Mouse (Mus musculus) intestine, embryonic 15.5 days (tissue): ENCODE data around the gene Ppp1r14a. TPM values are rescaled to one million over a fixed set of nuclear protein-coding genes. Genes with fewer than 3 reads are reported as not detected.

Experiments
- ATAC-seq: fragments of 200-750 bp; cut with Nextera tagmentation; 2 replicates; pipeline ENCODE4 v1.8.0; 2017; ENCODE audit warnings: moderate TSS enrichment, moderate library complexity
- H3K27ac ChIP-seq: fragments of 300-500 bp; sonication (generic); 2 replicates; pipeline ENCODE4 v1.5.1; 2015; ENCODE audit warnings: mild to moderate bottlenecking, inconsistent platforms
- H3K27me3 ChIP-seq: fragments of 300-500 bp; sonication (generic); replicated peaks from 2 replicates; pipeline ENCODE4 v1.6.1; 2015; ENCODE audit warnings: inconsistent platforms
- H3K36me3 ChIP-seq: fragments of 300-500 bp; sonication (generic); 2 replicates; pipeline ENCODE4 v1.6.1; 2015; ENCODE audit warnings: inconsistent platforms
- H3K4me1 ChIP-seq: fragments of 300-500 bp; sonication (generic); replicated peaks from 2 replicates; pipeline ENCODE4 v1.6.1; 2015; ENCODE audit warnings: inconsistent platforms
- H3K4me2 ChIP-seq: fragments of 300-500 bp; sonication (generic); replicated peaks from 2 replicates; pipeline ENCODE4 v1.6.1; 2015; ENCODE audit warnings: mild to moderate bottlenecking, inconsistent platforms
- H3K4me3 ChIP-seq: fragments of 300-500 bp; sonication (generic); replicated peaks from 2 replicates; pipeline ENCODE4 v1.5.1; 2015; ENCODE audit warnings: inconsistent platforms
- H3K9ac ChIP-seq: fragments of 300-500 bp; sonication (generic); 2 replicates; pipeline ENCODE4 v1.6.1; 2015; ENCODE audit warnings: inconsistent platforms
- H3K9me3 ChIP-seq: fragments of 300-500 bp; sonication (generic); 2 replicates; pipeline ENCODE4 v1.6.1; 2016; ENCODE audit warnings: inconsistent platforms
- WGBS: fragments of 180-500 bp; shearing (Covaris S2); methylation state at CpG from one replicate; pipeline ENCODE4 v1.1.7; 2015; 5-methylcytosine and 5-hydroxymethylcytosine counted together
- polyA plus RNA-seq: library from polyadenylated mRNA; unstranded; fragments of >200 nt; fragmentation: Nextera tagmentation; extraction: Ambion mirVana; gene quantifications from 2 replicates; pipeline ENCODE4 v1.2.1, GENCODE M21; 2015

Ppp1r14a gene
- polyA plus RNA-seq, 1 experiment from 2014 or later: 50.7 TPM

GRCm38 (mm10) chr7:29259781-29260730 lies 29.1 kb upstream of the Ppp1r14a start:
- H3K9ac ChIP-seq: no peak overlapping the region
- ATAC-seq: no peak
- no peak overlapping the region for H3K27ac ChIP-seq
- no peaks in the 10 kb centered on the region for H3K9me3 ChIP-seq
- no peaks in the 10 kb centered on the region for H3K27me3 ChIP-seq
- H3K4me2 ChIP-seq: no peak overlapping the region
- H3K4me3 ChIP-seq: no peak overlapping the region
- H3K4me1 ChIP-seq: peaks cover 29% of the 10 kb centered on the region
- 84% methylated on average over 10 of the region's 10 CpGs for WGBS
- H3K36me3 ChIP-seq: peaks cover 6% of the 10 kb centered on the region

- no peak overlapping the region for H3K9ac ChIP-seq
- no peaks in the 10 kb centered on the region for H3K9me3 ChIP-seq
- H3K4me3 ChIP-seq: no peak overlapping the region
- H3K36me3 ChIP-seq: peaks cover 6% of the 10 kb centered on the region
- 73% methylated on average over 6 of the region's 6 CpGs for WGBS
- no peak for ATAC-seq
- no peak overlapping the region for H3K27ac ChIP-seq
- H3K4me1 ChIP-seq: peaks cover 21% of the 10 kb centered on the region
- no peaks in the 10 kb centered on the region for H3K27me3 ChIP-seq
- H3K4me2 ChIP-seq: no peak overlapping the region
These were observed 27.0 kb upstream of the Ppp1r14a start for GRCm38 (mm10) chr7:29262151-29262550.

- H3K36me3 ChIP-seq: peaks cover 3% of the 10 kb centered on the region
- no peaks in the 10 kb centered on the region for H3K9me3 ChIP-seq
- ATAC-seq: no peak
- H3K4me2 ChIP-seq: no peak overlapping the region
- no peak overlapping the region for H3K4me3 ChIP-seq
- no peaks in the 10 kb centered on the region for H3K27me3 ChIP-seq
- peaks cover 8% of the 10 kb centered on the region for H3K4me1 ChIP-seq
- no peak overlapping the region for H3K9ac ChIP-seq
- no peak overlapping the region for H3K27ac ChIP-seq
- 71% methylated on average over 3 of the region's 3 CpGs for WGBS
These were observed 25.3 kb upstream of the Ppp1r14a start for GRCm38 (mm10) chr7:29263831-29264230.

- Histone ChIP-seq H3K27ac (peak overlapping the region; percentile 20; the same call in 1 of the 2 replicates), H3K9ac (no peak overlapping the region), H3K27me3 (no peaks in the 10 kb centered on the region), H3K4me1 (peaks cover 8% of the 10 kb centered on the region), H3K4me2 (no peak overlapping the region), H3K36me3 (0 out of 2 replicates have a peak, but pooled peaks cover 3% of the 10 kb centered on the region), H3K9me3 (no peaks in the 10 kb centered on the region), H3K4me3 (no peak overlapping the region)
- WGBS: 69% methylated on average over 7 of the region's 7 CpGs
- ATAC-seq: no peak
These were observed 23.5 kb upstream of the Ppp1r14a start for GRCm38 (mm10) chr7:29265636-29266035.

GRCm38 (mm10) chr7:29266931-29267330 lies 22.2 kb upstream of the Ppp1r14a start:
- Histone ChIP-seq H3K4me2 (no peak overlapping the region), H3K4me1 (peaks cover 21% of the 10 kb centered on the region), H3K9ac (no peak overlapping the region), H3K9me3 (no peaks in the 10 kb centered on the region), H3K4me3 (no peak overlapping the region), H3K27me3 (no peaks in the 10 kb centered on the region), H3K27ac (no peak overlapping the region), H3K36me3 (0 out of 2 replicates have a peak, but pooled peaks cover 3% of the 10 kb centered on the region)
- ATAC-seq: no peak
- 57% methylated on average over 4 of the region's 4 CpGs for WGBS

GRCm38 (mm10) chr7:29270445-29270844 lies 18.7 kb upstream of the Ppp1r14a start:
- Histone ChIP-seq H3K4me1 (peaks cover 33% of the 10 kb centered on the region), H3K36me3 (no peaks in the 10 kb centered on the region), H3K4me2 (no peak overlapping the region), H3K9ac (no peak overlapping the region), H3K4me3 (no peak overlapping the region), H3K9me3 (no peaks in the 10 kb centered on the region), H3K27ac (no peak overlapping the region), H3K27me3 (no peaks in the 10 kb centered on the region)
- ATAC-seq: no peak
- 85% methylated on average over 4 of the region's 4 CpGs for WGBS

- H3K4me2 ChIP-seq: 0 out of 2 replicates have a peak overlapping the region, but pooled peaks have one; percentile 6
- no peak overlapping the region for H3K9ac ChIP-seq
- H3K27ac ChIP-seq: peak overlapping the region; percentile 44; the same call in 1 of the 2 replicates
- H3K4me1 ChIP-seq: peaks cover 25% of the 10 kb centered on the region
- 0 out of 2 replicates have a peak, but pooled peaks have one; percentile 13 for ATAC-seq
- no peaks in the 10 kb centered on the region for H3K36me3 ChIP-seq
- H3K9me3 ChIP-seq: no peaks in the 10 kb centered on the region
- H3K4me3 ChIP-seq: no peak overlapping the region
- H3K27me3 ChIP-seq: no peaks in the 10 kb centered on the region
- WGBS: 56% methylated on average over 8 of the region's 8 CpGs
These were observed 17.2 kb upstream of the Ppp1r14a start for GRCm38 (mm10) chr7:29271687-29272465.

GRCm38 (mm10) chr7:29276715-29277114 lies 12.4 kb upstream of the Ppp1r14a start:
- H3K27ac ChIP-seq: no peak overlapping the region

GRCm38 (mm10) chr7:29277510-29277909 lies 11.6 kb upstream of the Ppp1r14a start:
- no peak for ATAC-seq
- no peaks in the 10 kb centered on the region for H3K9me3 ChIP-seq
- H3K4me1 ChIP-seq: peaks cover 18% of the 10 kb centered on the region
- H3K4me3 ChIP-seq: no peak overlapping the region
- WGBS: 70% methylated on average over 4 of the region's 4 CpGs
- H3K27me3 ChIP-seq: peaks cover 5% of the 10 kb centered on the region
- H3K36me3 ChIP-seq: no peaks in the 10 kb centered on the region
- no peak overlapping the region; the same call in 1 of the 2 replicates for H3K4me2 ChIP-seq
- H3K27ac ChIP-seq: no peak overlapping the region
- no peak overlapping the region for H3K9ac ChIP-seq

More at GRCm38 (mm10) chr7:29276715-29277114, 12.4 kb upstream of the Ppp1r14a start:
- peaks cover 19% of the 10 kb centered on the region for H3K4me1 ChIP-seq
- no peak overlapping the region for H3K9ac ChIP-seq
- H3K4me3 ChIP-seq: no peak overlapping the region
- H3K36me3 ChIP-seq: no peaks in the 10 kb centered on the region
- 82% methylated on average over 5 of the region's 5 CpGs for whole genome bisulfite sequencing
- no peak for ATAC-seq
- H3K9me3 ChIP-seq: no peaks in the 10 kb centered on the region
- peaks cover 3% of the 10 kb centered on the region for H3K27me3 ChIP-seq
- H3K4me2 ChIP-seq: no peak overlapping the region

GRCm38 (mm10) chr7:29279261-29279660 lies 9.8 kb upstream of the Ppp1r14a start:
- H3K9ac ChIP-seq: no peak overlapping the region
- no peaks in the 10 kb centered on the region for H3K36me3 ChIP-seq
- H3K9me3 ChIP-seq: no peaks in the 10 kb centered on the region
- H3K4me2 ChIP-seq: peak overlapping the region; percentile 95
- peaks cover 5% of the 10 kb centered on the region for H3K27me3 ChIP-seq
- peaks cover 10% of the 10 kb centered on the region for H3K4me1 ChIP-seq
- no peak overlapping the region for H3K27ac ChIP-seq
- ATAC-seq: no peak
- H3K4me3 ChIP-seq: 0 out of 2 replicates have a peak overlapping the region, but pooled peaks have one; percentile 72

- Histone ChIP-seq H3K4me3 (peak overlapping the region; percentile 72), H3K4me1 (peaks cover 10% of the 10 kb centered on the region), H3K27ac (peak overlapping the region; percentile 42; the same call in 1 of the 2 replicates), H3K9me3 (no peaks in the 10 kb centered on the region), H3K9ac (peak overlapping the region; percentile 82; the same call in 1 of the 2 replicates), H3K4me2 (peak overlapping the region; percentile 95), H3K27me3 (peaks cover 5% of the 10 kb centered on the region), H3K36me3 (no peaks in the 10 kb centered on the region)
- peak; percentile 13; the same call in 1 of the 2 replicates for ATAC-seq
- 27% methylated on average over 8 of the region's 8 CpGs for WGBS
These were observed 9.2 kb upstream of the Ppp1r14a start for GRCm38 (mm10) chr7:29279924-29280323.

- ATAC-seq: no peak
- Histone ChIP-seq H3K27ac (peak overlapping the region; percentile 91; the same call in 1 of the 2 replicates), H3K36me3 (no peaks in the 10 kb centered on the region), H3K4me3 (peak overlapping the region; percentile 72), H3K9me3 (no peaks in the 10 kb centered on the region), H3K27me3 (peaks cover 5% of the 10 kb centered on the region), H3K4me2 (peak overlapping the region; percentile 95), H3K4me1 (peaks cover 10% of the 10 kb centered on the region), H3K9ac (peak overlapping the region; percentile 82)
- WGBS: 13% methylated on average over 13 of the region's 13 CpGs
These were observed 8.3 kb upstream of the Ppp1r14a start for GRCm38 (mm10) chr7:29280801-29281200.
